Mouse (Mus musculus) thymus, adult 2 months (tissue): ENCODE measurements at regions not wholly inside any gene's neighbourhood (a gene's known extent, or its start where the extent isn't known, plus 50 kb on each side); places are given as distances from the start of the nearest gene placed in this dataset.

Source experiments
- DNase-seq: peaks from one replicate; pipeline ENCODE4 v3.0.0; 2021
- H3K27ac ChIP-seq: fragments of 200-500 bp; 2 replicates; pipeline ENCODE4 v1.5.1; 2012; ENCODE audit warnings: low read length, control low read depth; ENCODE audit not compliant: control insufficient read depth, insufficient read depth
- H3K27me3 ChIP-seq: fragments of 200-500 bp; 2 replicates; pipeline ENCODE4 v1.6.1; 2012; ENCODE audit warnings: mild to moderate bottlenecking, low read length, moderate library complexity, mixed read lengths; ENCODE audit not compliant: control insufficient read depth, insufficient read depth
- H3K36me3 ChIP-seq: fragments of 200-500 bp; 2 replicates; pipeline ENCODE4 v1.6.1; 2012; ENCODE audit warnings: mild to moderate bottlenecking, low read length, moderate library complexity; ENCODE audit not compliant: control insufficient read depth, insufficient read depth
- H3K4me1 ChIP-seq: fragments of 200-500 bp; replicated peaks from 2 replicates; pipeline ENCODE4 v1.6.1; 2012; ENCODE audit warnings: low read length; ENCODE audit not compliant: control insufficient read depth, insufficient read depth
- H3K4me3 ChIP-seq: fragments of 200-500 bp; 2 replicates; pipeline ENCODE4 v1.5.1; 2012; ENCODE audit warnings: mild to moderate bottlenecking, low read length, control low read depth, moderate library complexity; ENCODE audit not compliant: control insufficient read depth, insufficient read depth
- CTCF ChIP-seq: fragments of 200-500 bp; IDR thresholded peaks from 2 replicates; pipeline ENCODE4 v1.5.1; 2012; ENCODE audit warnings: mild to moderate bottlenecking, control low read depth, low read length, moderate library complexity, borderline replicate concordance; ENCODE audit not compliant: control insufficient read depth, poor library complexity, insufficient read depth; ENCODE audit errors: extremely low read depth
- POLR2A ChIP-seq: fragments of 200-500 bp; IDR thresholded peaks from 2 replicates; pipeline ENCODE4 v1.6.1; 2012; ENCODE audit warnings: mild to moderate bottlenecking, low read length, control low read depth, moderate library complexity; ENCODE audit not compliant: control insufficient read depth, poor library complexity, insufficient read depth; ENCODE audit errors: extremely low read depth
- WGBS: fragments of 180-500 bp; shearing (Covaris S2); methylation state at CpG from one replicate; pipeline ENCODE4 v1.1.7; 2018; 5-methylcytosine and 5-hydroxymethylcytosine counted together

DNA sequence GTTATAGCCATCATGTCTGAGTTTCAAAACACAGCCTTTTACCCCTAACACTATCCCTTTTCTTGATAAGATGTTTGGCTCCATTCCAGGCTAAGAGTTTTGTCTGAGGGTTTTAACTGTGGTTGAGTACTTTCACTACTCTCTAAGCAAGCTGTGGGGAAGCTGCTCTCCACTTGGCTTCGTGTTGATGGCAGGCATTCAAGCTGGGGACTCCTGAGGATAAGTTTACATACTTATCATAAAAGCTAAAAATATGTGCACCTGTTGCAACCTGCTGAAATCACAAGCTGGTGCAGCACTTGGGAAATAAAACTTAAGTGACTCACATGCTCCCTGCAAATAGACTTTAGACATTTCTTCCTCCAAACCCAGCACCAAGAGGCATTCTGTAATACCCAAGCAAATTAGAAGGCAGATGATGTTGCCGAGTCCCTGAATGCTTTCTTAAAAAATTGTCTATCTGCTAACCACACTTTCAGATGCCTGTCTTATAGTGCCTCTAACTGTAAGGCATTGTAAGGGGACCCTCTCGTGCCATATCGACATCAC lies 169.3 kb downstream of the Lnpk start:
- WGBS = 83% methylated on average over 4 of the region's 4 CpGs
- no peaks in the 10 kb centered on the region for H3K27me3 ChIP-seq
- no peak for TF ChIP-seq CTCF
- no peak for TF ChIP-seq POLR2A
- no peaks in the 10 kb centered on the region for H3K4me1 ChIP-seq
- DNase-seq = no peak
- no peak overlapping the region for H3K27ac ChIP-seq
- no peaks in the 10 kb centered on the region for H3K36me3 ChIP-seq
- no peak overlapping the region for H3K4me3 ChIP-seq

GRCm38 (mm10) chr2:74404493-74404892 lies 174.7 kb downstream of the Lnpk start:
- no peak for DNase-seq
- Histone ChIP-seq H3K36me3 (no peaks in the 10 kb centered on the region), H3K4me3 (no peak overlapping the region), H3K4me1 (no peaks in the 10 kb centered on the region), H3K27me3 (no peaks in the 10 kb centered on the region), H3K27ac (no peak overlapping the region)
- WGBS = 61% methylated on average over 3 of the region's 3 CpGs
- TF ChIP-seq POLR2A = no peak

DNA sequence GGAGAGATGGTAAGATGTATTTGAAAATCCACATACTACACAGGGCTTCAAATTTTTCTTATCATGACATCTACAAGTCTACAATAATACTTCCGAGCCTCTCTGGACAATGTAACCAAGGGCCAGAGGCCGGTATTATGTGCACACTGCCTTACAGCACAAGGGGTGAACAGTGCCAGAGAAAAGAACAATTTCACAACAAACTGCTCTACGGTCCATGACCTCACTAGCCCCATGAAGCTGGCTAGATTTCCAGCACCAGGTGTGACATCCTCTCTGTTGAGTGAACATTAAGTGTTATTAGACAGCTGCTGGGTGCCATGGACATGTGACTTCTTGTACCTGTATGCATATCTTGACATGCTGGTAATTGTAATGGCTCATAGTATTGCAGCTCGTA lies 188.2 kb downstream of the Lnpk start:
- WGBS = 94% methylated on average over 4 of the region's 4 CpGs
- no peaks in the 10 kb centered on the region for H3K36me3 ChIP-seq
- H3K27me3 ChIP-seq = no peaks in the 10 kb centered on the region
- no peak overlapping the region for H3K4me3 ChIP-seq
- TF ChIP-seq POLR2A (no peak), CTCF (no peak)
- no peak for DNase-seq
- no peak overlapping the region for H3K27ac ChIP-seq
- no peaks in the 10 kb centered on the region for H3K4me1 ChIP-seq

DNA sequence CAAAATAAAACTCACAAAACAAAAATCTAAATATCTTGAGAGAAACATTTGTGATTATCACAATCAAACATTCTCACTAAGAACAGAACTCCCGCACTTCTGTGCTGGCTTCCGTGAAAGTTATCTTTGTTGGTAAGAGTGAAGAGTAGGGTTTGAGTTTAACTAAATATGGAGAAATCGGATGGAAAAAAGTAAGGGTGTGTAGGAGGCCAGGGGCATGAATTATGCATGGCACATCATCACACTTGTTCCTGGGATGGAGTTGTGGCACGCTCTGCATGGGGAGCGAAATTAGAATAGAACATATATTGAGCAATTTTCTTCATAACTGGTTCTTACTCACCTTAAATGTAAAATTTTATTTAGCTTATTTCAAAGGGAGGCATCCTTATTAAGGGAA lies 191.2 kb downstream of the Lnpk start:
- Histone ChIP-seq H3K36me3 (no peaks in the 10 kb centered on the region), H3K4me3 (no peak overlapping the region), H3K27me3 (no peaks in the 10 kb centered on the region), H3K4me1 (no peaks in the 10 kb centered on the region), H3K27ac (no peak overlapping the region)
- DNase-seq = no peak
- WGBS = 94% methylated on average over 5 of the region's 5 CpGs
- TF ChIP-seq CTCF (no peak), POLR2A (no peak)

DNA sequence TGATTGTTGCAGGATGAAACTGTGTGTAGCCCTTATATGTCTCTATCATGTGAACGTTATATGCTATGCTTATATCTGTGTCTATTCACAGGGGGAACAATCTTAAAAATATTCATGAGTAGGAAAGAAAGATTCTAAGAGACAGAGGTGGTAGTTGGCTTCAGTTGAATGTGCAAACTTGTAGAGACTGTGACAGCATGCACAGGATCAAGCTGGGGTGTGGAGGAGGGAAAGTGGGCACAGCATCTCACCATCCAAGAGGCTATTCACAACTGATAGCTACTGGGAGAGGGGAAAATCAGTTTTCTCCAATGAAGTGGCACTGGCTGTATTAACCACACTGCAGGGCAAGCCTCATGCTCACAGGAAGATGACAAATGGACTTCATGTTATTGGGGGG lies 194.3 kb downstream of the Lnpk start:
- DNase-seq = no peak
- H3K4me1 ChIP-seq = no peaks in the 10 kb centered on the region
- TF ChIP-seq CTCF (no peak), POLR2A (no peak)
- no peak overlapping the region for H3K4me3 ChIP-seq
- no peaks in the 10 kb centered on the region for H3K36me3 ChIP-seq
- no peak overlapping the region for H3K27ac ChIP-seq
- WGBS = 92% methylated on average over 1 of the region's 1 CpGs
- H3K27me3 ChIP-seq = no peaks in the 10 kb centered on the region

DNA sequence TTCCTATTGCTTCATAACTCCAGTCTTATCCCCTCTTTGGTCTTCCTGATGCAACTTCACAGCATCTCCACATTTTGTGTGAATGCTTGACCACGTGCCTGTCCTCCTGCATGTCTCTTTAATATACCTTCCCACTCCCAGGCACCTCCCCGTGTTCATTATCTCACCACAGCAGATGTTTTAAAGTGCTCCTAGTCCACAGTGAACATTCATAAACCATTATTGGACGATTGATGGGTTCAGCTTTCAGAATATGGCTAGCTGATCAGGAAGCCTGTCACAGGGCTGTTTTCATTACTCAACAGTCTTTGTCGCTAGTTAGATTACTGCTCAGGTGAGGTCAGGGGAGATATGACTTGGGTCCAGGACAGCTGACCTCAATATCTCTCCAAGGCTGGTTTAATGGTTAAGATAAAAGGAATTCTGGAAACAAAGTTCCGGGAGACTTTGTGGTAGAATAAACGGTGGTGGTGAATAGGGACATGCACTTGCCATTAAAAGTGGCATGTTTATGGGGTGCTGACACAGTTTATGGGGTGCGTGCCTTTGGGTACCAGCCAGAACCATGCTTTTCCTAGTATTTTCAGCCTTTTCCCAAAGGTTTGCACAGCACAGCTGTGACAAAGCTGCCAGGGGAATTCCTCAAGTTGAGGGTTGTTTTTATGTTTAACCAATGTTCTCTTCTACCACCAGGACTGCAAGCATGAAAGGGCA lies 198.5 kb downstream of the Lnpk start:
- 77% methylated on average over 7 of the region's 7 CpGs for WGBS
- Histone ChIP-seq H3K36me3 (no peaks in the 10 kb centered on the region), H3K4me1 (no peaks in the 10 kb centered on the region), H3K4me3 (no peak overlapping the region), H3K27me3 (no peaks in the 10 kb centered on the region), H3K27ac (no peak overlapping the region)
- DNase-seq = no peak
- TF ChIP-seq POLR2A = no peak
- no peak for TF ChIP-seq CTCF

DNA sequence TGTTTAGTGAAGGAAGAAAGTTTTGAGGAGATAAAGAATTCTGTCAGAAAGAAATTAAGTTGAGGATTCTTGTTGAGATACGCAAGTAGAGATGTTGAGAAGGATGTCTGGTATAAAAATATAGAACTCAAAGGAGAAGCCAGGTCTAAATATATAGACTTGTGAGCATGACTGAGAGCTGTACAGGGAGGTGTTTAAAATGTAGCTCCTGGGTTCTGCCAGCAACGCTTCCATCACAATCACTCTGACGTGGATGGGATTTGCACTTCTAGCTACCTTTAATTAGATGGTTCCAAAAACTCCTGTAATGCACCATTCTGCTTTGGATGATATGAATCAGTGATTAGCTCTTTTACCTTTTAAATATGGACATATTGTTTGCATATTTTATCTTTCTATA lies 200.5 kb downstream of the Lnpk start:
- DNase-seq = no peak
- Histone ChIP-seq H3K36me3 (no peaks in the 10 kb centered on the region), H3K27ac (no peak overlapping the region), H3K27me3 (no peaks in the 10 kb centered on the region), H3K4me1 (no peaks in the 10 kb centered on the region), H3K4me3 (no peak overlapping the region)
- 97% methylated on average over 3 of the region's 3 CpGs for WGBS
- TF ChIP-seq POLR2A (no peak), CTCF (no peak)

- 100% methylated on average over 1 of the region's 1 CpGs for WGBS
- Histone ChIP-seq H3K4me3 (no peak overlapping the region), H3K27me3 (no peaks in the 10 kb centered on the region), H3K27ac (no peak overlapping the region), H3K4me1 (no peaks in the 10 kb centered on the region), H3K36me3 (no peaks in the 10 kb centered on the region)
- TF ChIP-seq POLR2A (no peak), CTCF (no peak)
- no peak for DNase-seq
Measured at GRCm38 (mm10) chr2:74373938-74374337, 205.3 kb downstream of the Lnpk start.
